Mouse (Mus musculus) neural tube, embryonic 12.5 days (tissue): ENCODE results near the gene Wdr17. TPM values are rescaled to one million over a fixed set of nuclear protein-coding genes. Genes with fewer than 3 reads are reported as not detected.
A peak's percentile ranks its signal among the peaks of the same experiment; 100 is the strongest.
"Not testable (repeated sequence)": the region's sequence is repeated elsewhere in the genome, so short reads cannot be mapped to it uniquely, and the experiment has no call there.

Source experiments
- ATAC-seq: fragments of 200-750 bp; cut with Nextera tagmentation; 2 replicates; pipeline ENCODE4 v1.8.0; 2017; ENCODE audit warnings: low read depth, mild to moderate bottlenecking, moderate TSS enrichment, moderate library complexity; ENCODE audit not compliant: low FRiP score
- H3K27ac ChIP-seq: fragments of 300-500 bp; sonication (generic); 2 replicates; pipeline ENCODE4 v1.5.1; 2016
- H3K27me3 ChIP-seq: fragments of 300-500 bp; sonication (generic); replicated peaks from 2 replicates; pipeline ENCODE4 v1.6.1; 2016; ENCODE audit warnings: mild to moderate bottlenecking
- H3K36me3 ChIP-seq: fragments of 300-500 bp; sonication (generic); 2 replicates; pipeline ENCODE4 v1.6.1; 2016; ENCODE audit warnings: mild to moderate bottlenecking
- H3K4me1 ChIP-seq: fragments of 300-500 bp; sonication (generic); 2 replicates; pipeline ENCODE4 v1.6.1; 2016
- H3K4me2 ChIP-seq: fragments of 300-500 bp; sonication (generic); replicated peaks from 2 replicates; pipeline ENCODE4 v1.6.1; 2016; ENCODE audit warnings: mild to moderate bottlenecking
- H3K4me3 ChIP-seq: fragments of 300-500 bp; sonication (generic); 2 replicates; pipeline ENCODE4 v1.5.1; 2016
- H3K9ac ChIP-seq: fragments of 300-500 bp; sonication (generic); 2 replicates; pipeline ENCODE4 v1.6.1; 2016; ENCODE audit warnings: mild to moderate bottlenecking
- H3K9me3 ChIP-seq: fragments of 300-500 bp; sonication (generic); 2 replicates; pipeline ENCODE4 v1.6.1; 2016; ENCODE audit warnings: mild to moderate bottlenecking
- WGBS: fragments of 180-500 bp; shearing (Covaris S2); methylation state at CpG from one replicate; pipeline ENCODE4 v1.1.7; 2016; 5-methylcytosine and 5-hydroxymethylcytosine counted together
- polyA plus RNA-seq: library from polyadenylated mRNA; unstranded; fragments of >200 nt; fragmentation: Nextera tagmentation; extraction: Ambion mirVana; gene quantifications from 2 replicates; pipeline ENCODE4 v1.2.1, GENCODE M21; 2016

Wdr17 gene
- polyA plus RNA-seq, 1 experiment from 2014 or later, result 5.8 TPM

- WGBS, result 90% methylated on average over 2 of the region's 2 CpGs
- H3K9ac ChIP-seq, result no peak overlapping the region
- ATAC-seq, result no peak
These were observed 227.3 kb downstream of the Wdr17 start for GRCm38 (mm10) chr8:54659703-54660102.

GRCm38 (mm10) chr8:54638634-54639033 lies 248.3 kb downstream of the Wdr17 start:
- 70% methylated on average over 4 of the region's 4 CpGs for WGBS
- Histone ChIP-seq H3K9ac (no peak overlapping the region), H3K36me3 (no peaks in the 10 kb centered on the region), H3K4me1 (no peaks in the 10 kb centered on the region), H3K9me3 (no peaks in the 10 kb centered on the region), H3K27me3 (no peaks in the 10 kb centered on the region), H3K4me3 (no peak overlapping the region), H3K27ac (no peak overlapping the region), H3K4me2 (no peak overlapping the region)
- ATAC-seq, result no peak

More at GRCm38 (mm10) chr8:54659703-54660102, 227.3 kb downstream of the Wdr17 start:
- H3K4me1 ChIP-seq, result no peaks in the 10 kb centered on the region
- H3K27me3 ChIP-seq, result no peaks in the 10 kb centered on the region
- no peak overlapping the region for H3K4me2 ChIP-seq
- no peaks in the 10 kb centered on the region for H3K36me3 ChIP-seq
- H3K9me3 ChIP-seq, result no peaks in the 10 kb centered on the region
- H3K4me3 ChIP-seq, result no peak overlapping the region
- H3K27ac ChIP-seq, result no peak overlapping the region

GRCm38 (mm10) chr8:54616710-54617109 lies 270.3 kb downstream of the Wdr17 start:
- not testable (repeated sequence) for ATAC-seq, H3K36me3 ChIP-seq, H3K27me3 ChIP-seq, H3K27ac ChIP-seq, H3K4me3 ChIP-seq, H3K4me2 ChIP-seq, H3K9me3 ChIP-seq, H3K9ac ChIP-seq, H3K4me1 ChIP-seq
- 89% methylated on average over 17 of the region's 17 CpGs for WGBS

GRCm38 (mm10) chr8:54610238-54610637 lies 276.7 kb downstream of the Wdr17 start:
- ATAC-seq, result no peak

GRCm38 (mm10) chr8:54609336-54609735 lies 277.6 kb downstream of the Wdr17 start:
- no peaks in the 10 kb centered on the region for H3K36me3 ChIP-seq
- H3K4me1 ChIP-seq, result no peaks in the 10 kb centered on the region
- 97% methylated on average over 2 of the region's 2 CpGs for WGBS
- no peak overlapping the region for H3K27ac ChIP-seq
- no peak for ATAC-seq
- H3K27me3 ChIP-seq, result no peaks in the 10 kb centered on the region
- H3K9ac ChIP-seq, result no peak overlapping the region
- H3K4me2 ChIP-seq, result no peak overlapping the region
- H3K9me3 ChIP-seq, result no peaks in the 10 kb centered on the region
- H3K4me3 ChIP-seq, result no peak overlapping the region

More at GRCm38 (mm10) chr8:54610238-54610637, 276.7 kb downstream of the Wdr17 start:
- no peak overlapping the region for H3K27ac ChIP-seq
- 81% methylated on average over 4 of the region's 4 CpGs for WGBS
- no peaks in the 10 kb centered on the region for H3K9me3 ChIP-seq
- H3K4me3 ChIP-seq, result no peak overlapping the region
- H3K36me3 ChIP-seq, result no peaks in the 10 kb centered on the region
- no peak overlapping the region for H3K4me2 ChIP-seq
- no peaks in the 10 kb centered on the region for H3K4me1 ChIP-seq
- no peak overlapping the region for H3K9ac ChIP-seq
- no peaks in the 10 kb centered on the region for H3K27me3 ChIP-seq

- Histone ChIP-seq H3K4me2 (no peak overlapping the region), H3K27ac (no peak overlapping the region), H3K36me3 (no peaks in the 10 kb centered on the region), H3K4me1 (peaks cover 6% of the 10 kb centered on the region), H3K4me3 (no peak overlapping the region), H3K9ac (no peak overlapping the region), H3K9me3 (no peaks in the 10 kb centered on the region), H3K27me3 (no peaks in the 10 kb centered on the region)
- no peak for ATAC-seq
- WGBS, result 81% methylated on average over 4 of the region's 4 CpGs
These were observed 283.5 kb downstream of the Wdr17 start for GRCm38 (mm10) chr8:54603440-54603839.

- no peak within 1 kb of the TSS for H3K27ac ChIP-seq
These were observed 286.2 kb downstream of the Wdr17 start, which contains the start of gene Spata4 for GRCm38 (mm10) chr8:54600671-54601251. TSS of gene Spata4 (plus strand) at chr8:54600781.

GRCm38 (mm10) chr8:54597386-54597785 lies 289.6 kb downstream of the Wdr17 start:
- H3K4me3 ChIP-seq, result no peak overlapping the region
- no peak overlapping the region for H3K9ac ChIP-seq
- no peaks in the 10 kb centered on the region for H3K27me3 ChIP-seq
- ATAC-seq, result no peak
- H3K4me1 ChIP-seq, result peaks cover 6% of the 10 kb centered on the region
- no peaks in the 10 kb centered on the region for H3K36me3 ChIP-seq
- H3K4me2 ChIP-seq, result no peak overlapping the region
- WGBS, result 88% methylated on average over 2 of the region's 2 CpGs
- no peak overlapping the region for H3K27ac ChIP-seq
- H3K9me3 ChIP-seq, result no peaks in the 10 kb centered on the region

More at GRCm38 (mm10) chr8:54600671-54601251, 286.2 kb downstream of the Wdr17 start, which contains the start of gene Spata4:
- H3K9me3 ChIP-seq, result no peaks in the 10 kb centered on the region
- H3K9ac ChIP-seq, result peak within 1 kb of the TSS; percentile 35; the same call in 1 of the 2 replicates
- peak within 1 kb of the TSS; percentile 27 for H3K4me3 ChIP-seq
- H3K36me3 ChIP-seq, result no peaks in the 10 kb centered on the region
- H3K4me2 ChIP-seq, result peak within 1 kb of the TSS; percentile 73
- ATAC-seq, result peak; percentile 96
- no peaks in the 10 kb centered on the region for H3K27me3 ChIP-seq
- H3K4me1 ChIP-seq, result peaks cover 6% of the 10 kb centered on the region
- 6% methylated on average over 21 of the region's 21 CpGs for WGBS

- no peaks in the 10 kb centered on the region for H3K27me3 ChIP-seq
- no peak overlapping the region for H3K4me3 ChIP-seq
- no peak overlapping the region for H3K9ac ChIP-seq
- no peak for ATAC-seq
- H3K4me1 ChIP-seq, result peaks cover 6% of the 10 kb centered on the region
- no peaks in the 10 kb centered on the region for H3K36me3 ChIP-seq
- no peak overlapping the region for H3K27ac ChIP-seq
- 71% methylated on average over 2 of the region's 2 CpGs for WGBS
- H3K9me3 ChIP-seq, result no peaks in the 10 kb centered on the region
- H3K4me2 ChIP-seq, result no peak overlapping the region
These were observed 290.0 kb downstream of the Wdr17 start for GRCm38 (mm10) chr8:54596940-54597339.

GRCm38 (mm10) chr8:54596051-54596450 lies 290.9 kb downstream of the Wdr17 start:
- Histone ChIP-seq H3K9me3 (no peaks in the 10 kb centered on the region), H3K27ac (no peak overlapping the region), H3K4me1 (peaks cover 6% of the 10 kb centered on the region), H3K4me3 (no peak overlapping the region), H3K36me3 (no peaks in the 10 kb centered on the region), H3K9ac (no peak overlapping the region), H3K27me3 (no peaks in the 10 kb centered on the region), H3K4me2 (no peak overlapping the region)
- 56% methylated on average over 2 of the region's 2 CpGs for WGBS
- ATAC-seq, result no peak

GRCm38 (mm10) chr8:54594634-54595033 lies 292.4 kb downstream of the Wdr17 start:
- Histone ChIP-seq H3K4me3 (no peak overlapping the region), H3K9ac (no peak overlapping the region), H3K27ac (no peak overlapping the region), H3K27me3 (no peaks in the 10 kb centered on the region), H3K4me2 (no peak overlapping the region), H3K9me3 (no peaks in the 10 kb centered on the region), H3K4me1 (no peaks in the 10 kb centered on the region), H3K36me3 (no peaks in the 10 kb centered on the region)
- no peak for ATAC-seq
- WGBS, result 92% methylated on average over 5 of the region's 5 CpGs

- H3K4me3 ChIP-seq, result no peak overlapping the region
- H3K9ac ChIP-seq, result no peak overlapping the region
- H3K4me2 ChIP-seq, result no peak overlapping the region
- no peaks in the 10 kb centered on the region for H3K9me3 ChIP-seq
- no peak for ATAC-seq
- WGBS, result 54% methylated on average over 1 of the region's 1 CpGs
- H3K4me1 ChIP-seq, result no peaks in the 10 kb centered on the region
- no peaks in the 10 kb centered on the region for H3K27me3 ChIP-seq
- H3K27ac ChIP-seq, result no peak overlapping the region
- H3K36me3 ChIP-seq, result no peaks in the 10 kb centered on the region
These were observed 304.1 kb downstream of the Wdr17 start for GRCm38 (mm10) chr8:54582886-54583285.

GRCm38 (mm10) chr8:54581436-54581835 lies 305.5 kb downstream of the Wdr17 start:
- Histone ChIP-seq H3K4me3 (no peak overlapping the region), H3K4me1 (no peaks in the 10 kb centered on the region), H3K9ac (no peak overlapping the region), H3K4me2 (no peak overlapping the region), H3K27ac (no peak overlapping the region), H3K36me3 (no peaks in the 10 kb centered on the region), H3K27me3 (no peaks in the 10 kb centered on the region), H3K9me3 (no peaks in the 10 kb centered on the region)
- WGBS, result 82% methylated on average over 3 of the region's 3 CpGs
- ATAC-seq, result no peak
